Mouse (Mus musculus) urinary bladder, adult 2 months (tissue): Measurements from ENCODE around the gene Usp2. TPM values are rescaled to one million over a fixed set of nuclear protein-coding genes. Genes with fewer than 3 reads are reported as not detected.

ENCODE experiments used
- DNase-seq: peaks from one replicate; pipeline ENCODE4 v3.0.0; 2022; ENCODE audit warnings: low spot score
- polyA plus RNA-seq: library from polyadenylated mRNA; depleted of rRNA; stranded (reverse); fragments of >200 nt; gene quantifications from 2 replicates; pipeline ENCODE4 v1.2.3, GENCODE M21; 2012

Usp2 gene
- polyA plus RNA-seq, 1 experiment, result 5.8 TPM

- DNase-seq, result no peak
These were observed 8.6 kb downstream of the Usp2 start for GRCm38 (mm10) chr9:44075276-44075995.

GRCm38 (mm10) chr9:44075996-44076763, 9.4 kb downstream of the Usp2 start:
- DNase-seq, result no peak

GRCm38 (mm10) chr9:44076764-44077120, 9.9 kb downstream of the Usp2 start:
- DNase-seq, result no peak

GRCm38 (mm10) chr9:44077266-44077910, 10.6 kb downstream of the Usp2 start:
- no peak for DNase-seq

- DNase-seq, result no peak
These were observed 11.4 kb downstream of the Usp2 start for GRCm38 (mm10) chr9:44078136-44078797.

GRCm38 (mm10) chr9:44078955-44079756, 12.3 kb downstream of the Usp2 start:
- DNase-seq, result no peak

- no peak for DNase-seq
These were observed 13.4 kb downstream of the Usp2 start for GRCm38 (mm10) chr9:44079997-44080780.

- peak; percentile 23 for DNase-seq
These were observed 14.1 kb downstream of the Usp2 start for GRCm38 (mm10) chr9:44080953-44081352.

GRCm38 (mm10) chr9:44081581-44081980, 14.8 kb downstream of the Usp2 start:
- DNase-seq, result no peak

- DNase-seq, result no peak
These were observed 15.4 kb downstream of the Usp2 start for GRCm38 (mm10) chr9:44082266-44082665.

GRCm38 (mm10) chr9:44083392-44084121, 16.7 kb downstream of the Usp2 start:
- no peak for DNase-seq

- DNase-seq, result no peak
These were observed 17.4 kb downstream of the Usp2 start for GRCm38 (mm10) chr9:44084236-44084635.

GRCm38 (mm10) chr9:44084659-44085229, 17.9 kb downstream of the Usp2 start:
- DNase-seq, result peak; percentile 94

GRCm38 (mm10) chr9:44085276-44085675, 18.5 kb downstream of the Usp2 start:
- DNase-seq, result no peak

- no peak for DNase-seq
These were observed 19.2 kb downstream of the Usp2 start for GRCm38 (mm10) chr9:44085741-44086665.

- no peak for DNase-seq
These were observed 20.1 kb downstream of the Usp2 start for GRCm38 (mm10) chr9:44086960-44087359.

- no peak for DNase-seq
These were observed 21.1 kb downstream of the Usp2 start for GRCm38 (mm10) chr9:44087761-44088455.
